18 mouse cellular contexts compared by ENCODE assay signal in genomic region chr7:125024944-125025343, GRCm38 (mm10).
"Had no signal": no experiment of that assay in that cellular context is flagged by ENCODE, and none has a peak within 500 bp of the region (broad histone marks: within the 10 kb centered on the region; RNA-seq: fewer than 3 reads in every experiment).

No protein-coding gene starts in this region.

- H3K4me3 ChIP-seq: kidney, embryonic 15.5 days; layer of hippocampus, adult 2 months; left cerebral cortex, adult 2 months; liver, embryonic 13.5 days; stomach, embryonic 15.5 days had no signal

- H3K27ac ChIP-seq: kidney, embryonic 15.5 days; layer of hippocampus, adult 2 months; left cerebral cortex, adult 2 months; liver, embryonic 13.5 days; stomach, embryonic 15.5 days had no signal

- DNase-seq: kidney, adult 8-10 months; kidney, postnatal 10 days; kidney, postnatal 4 days; layer of hippocampus, adult 9-11 months; layer of hippocampus, postnatal 36 days; liver, embryonic 13.5 days; lung, adult 2 months; lung, postnatal 14 days; lung, postnatal 4 days; midbrain, embryonic 14.5 days; right cerebral cortex, postnatal 25 days; spleen, adult 18-20 months; thymus, postnatal 36 days had no signal

- H3K27me3 ChIP-seq: kidney, embryonic 15.5 days; liver, embryonic 13.5 days; stomach, embryonic 15.5 days had no signal

- H3K9me3 ChIP-seq: kidney, embryonic 15.5 days; stomach, embryonic 15.5 days had no signal

- H3K9ac ChIP-seq: kidney, embryonic 15.5 days; liver, embryonic 13.5 days; stomach, embryonic 15.5 days had no signal

- H3K4me2 ChIP-seq: kidney, embryonic 15.5 days; liver, embryonic 13.5 days; midbrain, embryonic 11.5 days; stomach, embryonic 15.5 days had no signal

- H3K4me1 ChIP-seq: kidney, embryonic 15.5 days; liver, embryonic 13.5 days; stomach, embryonic 15.5 days had no signal

- H3K36me3 ChIP-seq: kidney, embryonic 15.5 days; liver, embryonic 13.5 days; stomach, embryonic 15.5 days had no signal
